Mouse (Mus musculus): ENCODE results near the gene Cers6. TPM values are rescaled to one million over a fixed set of nuclear protein-coding genes. Genes with fewer than 3 reads are reported as not detected.

The Cers6 gene
- polyA plus RNA-seq, 1 experiment, result 78.2 TPM

- peaks cover 6% of the 10 kb centered on the region for H3K4me1 ChIP-seq (ENCODE audit: control insufficient read depth, insufficient read depth, low read length)
- peak overlapping the region; percentile 56 for H3K27ac ChIP-seq (ENCODE audit: insufficient read depth, low read length)
- no peak for TF ChIP-seq CTCF (IDR thresholded peaks at IDR 0.05; ENCODE audit: borderline replicate concordance, insufficient read depth, low read length)
- no peak for TF ChIP-seq POLR2A (IDR thresholded peaks at IDR 0.05; ENCODE audit: low read depth, low read length)
- H3K4me3 ChIP-seq (ENCODE audit: insufficient read depth, low read length), result no peak overlapping the region
These were observed 160.3 kb downstream of the Cers6 start for GRCm38 (mm10) chr2:69021516-69021915.

GRCm38 (mm10) chr2:69024856-69025255 is 163.6 kb downstream of the Cers6 start:
- Histone ChIP-seq H3K4me1 (ENCODE audit: control insufficient read depth, insufficient read depth, low read length) (peaks cover 5% of the 10 kb centered on the region), H3K27ac (ENCODE audit: insufficient read depth, low read length) (no peak overlapping the region)
- TF ChIP-seq POLR2A (IDR thresholded peaks at IDR 0.05; ENCODE audit: low read depth, low read length), result no peak
- no peak for TF ChIP-seq CTCF (IDR thresholded peaks at IDR 0.05; ENCODE audit: borderline replicate concordance, insufficient read depth, low read length)

GRCm38 (mm10) chr2:69032562-69032961 is 171.3 kb downstream of the Cers6 start:
- TF ChIP-seq POLR2A (IDR thresholded peaks at IDR 0.05; ENCODE audit: low read depth, low read length) (no peak), CTCF (IDR thresholded peaks at IDR 0.05; ENCODE audit: borderline replicate concordance, insufficient read depth, low read length) (no peak)
- Histone ChIP-seq H3K4me1 (ENCODE audit: control insufficient read depth, insufficient read depth, low read length) (no peaks in the 10 kb centered on the region), H3K27ac (ENCODE audit: insufficient read depth, low read length) (no peak overlapping the region), H3K4me3 (ENCODE audit: insufficient read depth, low read length) (no peak overlapping the region)

More at GRCm38 (mm10) chr2:69024856-69025255, 163.6 kb downstream of the Cers6 start:
- H3K4me3 ChIP-seq (ENCODE audit: insufficient read depth, low read length), result no peak overlapping the region

- no peak overlapping the region for H3K4me3 ChIP-seq (ENCODE audit: insufficient read depth, low read length)
- TF ChIP-seq POLR2A (IDR thresholded peaks at IDR 0.05; ENCODE audit: low read depth, low read length) (no peak), CTCF (IDR thresholded peaks at IDR 0.05; ENCODE audit: borderline replicate concordance, insufficient read depth, low read length) (no peak)
- H3K27ac ChIP-seq (ENCODE audit: insufficient read depth, low read length), result no peak overlapping the region
- no peaks in the 10 kb centered on the region for H3K4me1 ChIP-seq (ENCODE audit: control insufficient read depth, insufficient read depth, low read length)
These were observed 174.2 kb downstream of the Cers6 start for GRCm38 (mm10) chr2:69035457-69035856.

- no peak overlapping the region for H3K4me3 ChIP-seq (ENCODE audit: insufficient read depth, low read length)
- TF ChIP-seq POLR2A (IDR thresholded peaks at IDR 0.05; ENCODE audit: low read depth, low read length) (no peak), CTCF (IDR thresholded peaks at IDR 0.05; ENCODE audit: borderline replicate concordance, insufficient read depth, low read length) (no peak)
- H3K27ac ChIP-seq (ENCODE audit: insufficient read depth, low read length), result no peak overlapping the region
- H3K4me1 ChIP-seq (ENCODE audit: control insufficient read depth, insufficient read depth, low read length), result no peaks in the 10 kb centered on the region
These were observed 176.1 kb downstream of the Cers6 start for GRCm38 (mm10) chr2:69037362-69037761.

GRCm38 (mm10) chr2:69042327-69043106 is 181.3 kb downstream of the Cers6 start:
- 0 out of 2 replicates have a peak, but pooled peaks cover 3% of the 10 kb centered on the region for H3K4me1 ChIP-seq (ENCODE audit: control insufficient read depth, insufficient read depth, low read length)
- no peak for TF ChIP-seq POLR2A (IDR thresholded peaks at IDR 0.05; ENCODE audit: low read depth, low read length)
- no peak for TF ChIP-seq CTCF (IDR thresholded peaks at IDR 0.05; ENCODE audit: borderline replicate concordance, insufficient read depth, low read length)
- no peak overlapping the region for H3K4me3 ChIP-seq (ENCODE audit: insufficient read depth, low read length)
- H3K27ac ChIP-seq (ENCODE audit: insufficient read depth, low read length), result no peak overlapping the region

- TF ChIP-seq POLR2A (IDR thresholded peaks at IDR 0.05; ENCODE audit: low read depth, low read length), result no peak
- TF ChIP-seq CTCF (IDR thresholded peaks at IDR 0.05; ENCODE audit: borderline replicate concordance, insufficient read depth, low read length), result peak; percentile 71; the same call in 1 of the 2 replicates
- no peak overlapping the region for H3K4me3 ChIP-seq (ENCODE audit: insufficient read depth, low read length)
- no peak overlapping the region for H3K27ac ChIP-seq (ENCODE audit: insufficient read depth, low read length)
- peaks cover 3% of the 10 kb centered on the region; the same call in 1 of the 2 replicates for H3K4me1 ChIP-seq (ENCODE audit: control insufficient read depth, insufficient read depth, low read length)
These were observed 182.3 kb downstream of the Cers6 start for GRCm38 (mm10) chr2:69043431-69044118.

- peaks cover 3% of the 10 kb centered on the region; the same call in 1 of the 2 replicates for H3K4me1 ChIP-seq (ENCODE audit: control insufficient read depth, insufficient read depth, low read length)
- TF ChIP-seq POLR2A (IDR thresholded peaks at IDR 0.05; ENCODE audit: low read depth, low read length), result no peak
- TF ChIP-seq CTCF (IDR thresholded peaks at IDR 0.05; ENCODE audit: borderline replicate concordance, insufficient read depth, low read length), result no peak
- no peak overlapping the region for H3K27ac ChIP-seq (ENCODE audit: insufficient read depth, low read length)
- H3K4me3 ChIP-seq (ENCODE audit: insufficient read depth, low read length), result no peak overlapping the region
These were observed 184.7 kb downstream of the Cers6 start for GRCm38 (mm10) chr2:69045926-69046325.

- TF ChIP-seq CTCF (IDR thresholded peaks at IDR 0.05; ENCODE audit: borderline replicate concordance, insufficient read depth, low read length) (no peak), POLR2A (IDR thresholded peaks at IDR 0.05; ENCODE audit: low read depth, low read length) (no peak)
- Histone ChIP-seq H3K4me1 (ENCODE audit: control insufficient read depth, insufficient read depth, low read length) (peaks cover 3% of the 10 kb centered on the region; the same call in 1 of the 2 replicates), H3K27ac (ENCODE audit: insufficient read depth, low read length) (no peak overlapping the region), H3K4me3 (ENCODE audit: insufficient read depth, low read length) (no peak overlapping the region)
These were observed 186.1 kb downstream of the Cers6 start for GRCm38 (mm10) chr2:69047297-69047696.

GRCm38 (mm10) chr2:69047805-69048204 is 186.6 kb downstream of the Cers6 start:
- Histone ChIP-seq H3K27ac (ENCODE audit: insufficient read depth, low read length) (no peak overlapping the region), H3K4me1 (ENCODE audit: control insufficient read depth, insufficient read depth, low read length) (peaks cover 2% of the 10 kb centered on the region; the same call in 1 of the 2 replicates), H3K4me3 (ENCODE audit: insufficient read depth, low read length) (no peak overlapping the region)
- TF ChIP-seq POLR2A (IDR thresholded peaks at IDR 0.05; ENCODE audit: low read depth, low read length) (no peak), CTCF (IDR thresholded peaks at IDR 0.05; ENCODE audit: borderline replicate concordance, insufficient read depth, low read length) (no peak)
